Mouse (Mus musculus): ENCODE measurements at regions not wholly inside any gene's neighbourhood (a gene's known extent, or its start where the extent isn't known, plus 50 kb on each side); places are given as distances from the start of the nearest gene placed in this dataset.

GRCm38 (mm10) chr1:92386752-92387151, 86.9 kb downstream of the Ndufa10 start:
- DNase-seq (ENCODE audit: low read depth, low spot score), result no peak

DNA sequence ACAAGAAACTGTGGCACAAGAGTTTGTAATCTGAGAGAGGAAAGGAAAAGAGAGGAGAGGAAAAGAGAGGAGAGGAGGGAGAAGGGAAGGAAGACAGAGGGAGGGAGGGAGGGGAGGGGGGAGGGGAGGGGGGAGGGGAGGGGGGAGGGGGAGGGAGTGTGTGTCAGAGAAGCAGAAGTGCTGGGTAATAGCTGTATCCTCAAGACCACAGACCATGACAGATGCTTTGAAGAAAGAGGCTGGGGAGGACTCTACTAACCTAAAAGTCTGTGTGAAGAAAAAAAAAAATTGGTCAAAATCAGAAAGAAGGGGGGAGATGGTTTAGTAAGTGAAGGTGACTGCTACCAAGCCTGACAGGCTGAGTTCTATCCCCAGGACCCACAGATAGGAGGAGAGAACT, 88.7 kb downstream of the Ndufa10 start:
- DNase-seq (ENCODE audit: low read depth, low spot score), result no peak

DNA sequence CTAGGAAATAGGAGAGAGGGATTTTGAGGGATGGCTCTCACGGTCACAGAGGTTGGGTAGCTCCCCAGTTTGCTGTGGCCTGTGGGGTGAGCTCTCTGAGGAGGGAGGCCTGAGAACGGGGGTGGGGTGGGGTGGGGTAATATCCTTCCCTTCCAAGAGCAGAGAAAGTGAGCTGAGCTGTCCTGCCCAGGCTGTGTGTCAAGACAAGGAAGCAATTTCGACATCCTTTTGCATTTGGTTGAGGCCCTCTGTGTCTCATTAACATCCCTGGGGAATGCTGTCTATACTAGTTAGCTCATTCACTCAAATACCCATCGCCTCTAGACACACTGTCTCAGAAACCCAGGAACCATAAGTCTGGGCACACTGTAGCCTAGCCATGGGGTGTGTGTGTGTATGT, 89.9 kb downstream of the Ndufa10 start:
- DNase-seq (ENCODE audit: low read depth, low spot score), result no peak

DNA sequence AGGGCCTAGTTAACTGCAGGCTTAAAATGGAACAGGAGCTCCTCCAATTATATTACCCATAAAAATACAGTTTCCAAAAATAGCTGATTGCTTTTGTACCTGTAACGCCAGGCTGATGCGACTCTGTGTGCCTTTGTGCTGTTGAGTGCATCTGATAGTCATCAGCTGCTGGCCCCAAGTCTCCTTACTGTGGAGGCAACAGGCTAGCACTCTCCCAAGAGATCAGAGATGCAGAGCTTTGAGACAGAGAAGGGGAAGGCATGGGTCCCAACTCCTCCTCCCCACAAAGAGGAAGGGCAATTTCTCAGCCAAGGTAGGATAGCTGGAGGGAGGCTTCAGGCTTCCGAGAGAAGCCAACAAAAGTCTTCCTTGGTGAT, 94.2 kb downstream of the Ndufa10 start:
- no peak for DNase-seq (ENCODE audit: low read depth, low spot score)

DNA sequence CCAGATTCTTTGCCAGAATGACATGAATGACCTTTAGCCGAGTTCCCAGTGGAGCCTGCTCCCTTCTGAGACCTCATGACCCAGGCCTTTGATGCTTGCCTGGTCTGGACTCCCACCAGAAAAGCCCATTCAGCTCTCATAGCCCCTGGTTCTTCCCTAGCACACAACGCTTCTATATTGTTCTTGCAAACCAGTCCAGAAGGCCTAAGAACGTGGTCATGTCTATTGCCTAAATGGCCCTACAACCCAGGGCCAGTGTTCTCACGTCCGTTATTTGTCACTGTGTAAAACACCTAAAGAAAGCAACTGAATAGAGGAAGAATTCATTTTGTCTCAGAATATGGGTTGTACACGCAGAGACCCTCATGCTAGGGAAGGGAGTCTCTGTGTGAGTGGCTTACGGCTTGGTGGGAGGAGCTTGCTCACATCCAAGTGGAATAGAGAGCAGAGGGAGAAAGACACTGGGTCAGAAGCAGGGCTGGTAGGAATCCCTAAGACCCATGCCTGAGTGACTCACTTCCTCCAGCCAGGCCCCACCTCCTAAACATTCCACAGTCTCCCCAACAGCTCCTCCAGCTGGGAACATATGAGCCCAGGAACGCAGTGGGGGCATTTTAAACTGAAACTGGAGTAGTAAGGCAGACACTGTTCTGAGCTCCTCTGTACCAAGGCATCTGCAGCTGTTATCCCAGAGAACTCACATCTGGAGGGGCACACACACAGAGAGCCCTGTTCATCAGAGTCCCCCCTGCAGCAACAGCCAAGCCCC, 94.7 kb downstream of the Ndufa10 start:
- no peak for DNase-seq (ENCODE audit: low read depth, low spot score)

DNA sequence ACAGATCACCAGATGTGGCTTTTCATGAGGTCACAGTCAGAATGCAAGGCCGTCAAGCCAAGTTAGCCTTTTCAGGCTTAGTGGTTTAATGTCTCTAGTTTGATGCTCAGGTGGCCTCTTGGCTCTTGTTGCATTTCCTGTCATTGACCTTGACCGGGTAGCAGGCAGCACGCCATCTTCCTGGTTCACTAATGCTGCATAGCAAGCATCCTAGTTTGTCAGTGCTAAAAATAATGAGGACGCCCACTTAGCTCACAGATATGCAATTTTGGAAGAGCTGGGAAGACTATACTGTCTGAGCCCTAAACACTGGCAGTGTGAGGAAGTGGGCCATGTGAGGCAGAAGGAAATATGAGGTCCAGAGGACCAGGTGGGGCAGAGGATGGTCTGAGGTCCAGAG, 97.2 kb downstream of the Ndufa10 start:
- DNase-seq (ENCODE audit: low read depth, low spot score), result no peak

- no peak for DNase-seq (ENCODE audit: low read depth, low spot score)
Observed at GRCm38 (mm10) chr1:92372222-92372990, 101.3 kb downstream of the Ndufa10 start.

DNA sequence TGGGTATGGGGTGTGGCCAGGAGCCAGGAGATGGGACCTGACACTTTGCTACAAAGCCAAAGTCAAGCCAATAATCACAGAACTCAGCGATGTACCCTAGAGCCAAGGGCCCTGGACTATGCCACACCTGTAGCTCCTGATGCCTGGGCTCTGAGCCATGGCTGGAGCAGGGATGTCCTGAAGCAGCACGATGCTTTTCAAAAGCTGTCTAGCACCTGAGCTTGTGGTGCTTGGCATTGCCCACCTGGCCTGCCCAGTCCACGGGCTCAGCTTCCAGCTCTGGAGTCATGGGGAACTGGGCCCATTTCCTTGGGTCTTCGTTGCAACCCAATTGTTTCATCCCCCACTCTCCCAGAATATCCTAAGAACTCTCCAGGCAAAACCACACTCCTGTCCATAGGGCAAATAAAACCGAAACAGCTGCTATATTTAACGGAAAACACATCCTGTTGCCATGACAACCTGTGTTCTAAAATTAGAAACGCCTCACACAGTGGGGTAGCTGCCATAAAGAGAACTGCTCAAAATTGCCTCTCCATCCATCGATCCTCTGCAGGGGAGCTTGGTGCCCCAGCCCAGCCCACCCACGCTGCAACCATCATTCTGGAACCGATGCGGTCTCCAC, 102.2 kb downstream of the Ndufa10 start:
- DNase-seq (ENCODE audit: low read depth, low spot score), result peak; percentile 42

GRCm38 (mm10) chr1:92370842-92371241, 102.8 kb downstream of the Ndufa10 start:
- DNase-seq (ENCODE audit: low read depth, low spot score), result no peak

- DNase-seq (ENCODE audit: low read depth, low spot score), result no peak
Observed at GRCm38 (mm10) chr1:92369972-92370371, 103.7 kb downstream of the Ndufa10 start.

DNA sequence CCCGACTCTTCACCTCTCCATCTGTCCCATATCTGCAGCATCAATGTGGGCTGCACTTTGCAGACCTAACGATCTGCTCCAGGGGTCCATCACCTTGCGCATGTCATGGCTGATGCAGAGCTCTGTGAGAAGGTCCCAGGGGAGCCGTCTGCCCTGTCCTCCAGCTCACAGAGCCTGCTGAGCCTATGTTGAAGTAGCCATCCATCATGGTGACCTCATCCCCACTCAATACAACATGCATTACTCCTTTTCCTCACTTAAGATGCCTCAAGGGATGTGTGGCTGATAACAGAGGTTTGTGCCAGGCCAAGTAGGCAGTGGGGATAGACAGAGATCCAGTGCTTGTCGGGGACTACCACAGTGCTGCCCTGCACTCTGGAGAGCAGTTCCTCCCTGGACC, 107.4 kb downstream of the Ndufa10 start:
- DNase-seq (ENCODE audit: low read depth, low spot score), result no peak

GRCm38 (mm10) chr1:92365366-92366075, 108.1 kb downstream of the Ndufa10 start:
- DNase-seq (ENCODE audit: low read depth, low spot score), result no peak

GRCm38 (mm10) chr1:92361677-92362076, 112.0 kb downstream of the Ndufa10 start:
- no peak for DNase-seq (ENCODE audit: low read depth, low spot score)

DNA sequence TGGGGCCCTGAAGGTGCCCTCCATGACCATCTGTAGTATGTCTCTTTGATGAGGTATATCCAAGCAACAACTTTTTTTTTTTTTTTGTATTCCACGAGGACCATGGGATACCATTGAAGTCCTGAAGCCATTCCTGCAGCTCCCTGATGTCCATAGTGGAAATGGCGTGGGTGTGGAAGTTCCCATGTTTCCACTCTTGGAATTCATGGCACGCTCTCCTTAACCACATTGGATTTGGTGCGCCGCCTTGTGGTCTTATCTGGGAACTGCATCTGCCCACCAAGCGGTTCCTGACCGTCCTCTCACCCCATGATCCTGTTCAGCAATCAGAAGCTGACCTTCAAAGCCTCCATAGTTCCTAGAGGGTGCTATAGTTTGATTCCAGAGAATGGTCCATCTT, 113.4 kb downstream of the Ndufa10 start:
- peak; percentile 32 for DNase-seq (ENCODE audit: low read depth, low spot score)

GRCm38 (mm10) chr1:92359473-92359872, 114.2 kb downstream of the Ndufa10 start:
- DNase-seq (ENCODE audit: low read depth, low spot score), result no peak

DNA sequence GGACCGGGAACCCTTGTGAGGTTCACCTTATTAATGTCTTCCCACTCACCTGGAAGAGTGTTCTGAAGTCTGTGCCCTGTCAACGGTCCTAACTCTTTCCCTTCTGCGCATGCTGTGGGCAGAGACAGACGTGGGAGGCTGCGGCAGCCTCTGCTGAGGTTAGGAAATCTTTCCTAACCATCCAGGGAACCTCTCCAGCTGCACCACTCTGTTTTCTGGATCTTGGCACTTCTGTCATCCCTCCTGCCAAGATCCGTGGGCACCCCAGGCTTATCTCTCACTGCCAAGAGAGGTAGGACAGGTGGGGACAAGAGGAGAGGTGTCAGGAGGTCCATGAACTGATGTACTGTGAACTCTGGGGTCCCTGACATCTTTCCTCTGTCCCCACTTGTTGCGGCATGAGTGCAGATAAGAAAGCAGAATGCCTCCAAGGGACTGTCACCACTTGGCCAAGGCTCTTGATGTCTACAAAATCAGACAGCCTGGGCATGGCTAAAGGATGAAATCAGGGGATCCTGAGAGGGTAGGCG, 114.8 kb downstream of the Ndufa10 start:
- no peak for DNase-seq (ENCODE audit: low read depth, low spot score)

DNA sequence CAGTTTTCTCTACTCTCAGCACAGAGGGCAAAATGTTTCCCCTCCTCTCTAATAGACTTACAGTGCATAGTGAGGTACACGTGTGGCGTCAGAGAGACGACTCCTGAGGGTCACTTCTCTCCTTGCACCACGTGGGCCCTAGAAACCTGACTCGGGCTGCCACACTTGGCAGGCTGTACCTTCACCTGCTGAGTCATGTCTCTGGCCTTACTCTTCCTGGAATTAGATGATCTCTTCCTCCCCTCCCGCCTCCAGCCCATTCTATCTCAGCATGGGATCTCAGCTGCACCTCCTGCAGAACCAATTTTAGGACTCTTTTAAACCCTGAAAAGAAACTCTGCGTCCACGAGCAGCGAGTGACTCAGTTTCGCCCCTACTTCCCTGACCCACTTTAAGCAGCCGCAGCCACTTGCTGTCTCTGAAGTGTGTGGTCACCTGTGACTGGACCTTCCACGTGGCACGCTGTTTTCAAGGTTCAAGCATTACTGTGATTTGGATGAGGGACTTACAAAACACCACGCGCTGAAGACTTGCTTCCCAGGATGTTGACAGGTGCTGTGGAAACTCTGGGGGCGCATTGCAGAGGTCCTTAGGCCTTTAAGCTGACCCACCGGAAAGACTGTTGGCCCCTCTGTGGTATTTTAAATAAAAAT, 125.2 kb downstream of the Ndufa10 start:
- no peak for DNase-seq (ENCODE audit: low read depth, low spot score)

DNA sequence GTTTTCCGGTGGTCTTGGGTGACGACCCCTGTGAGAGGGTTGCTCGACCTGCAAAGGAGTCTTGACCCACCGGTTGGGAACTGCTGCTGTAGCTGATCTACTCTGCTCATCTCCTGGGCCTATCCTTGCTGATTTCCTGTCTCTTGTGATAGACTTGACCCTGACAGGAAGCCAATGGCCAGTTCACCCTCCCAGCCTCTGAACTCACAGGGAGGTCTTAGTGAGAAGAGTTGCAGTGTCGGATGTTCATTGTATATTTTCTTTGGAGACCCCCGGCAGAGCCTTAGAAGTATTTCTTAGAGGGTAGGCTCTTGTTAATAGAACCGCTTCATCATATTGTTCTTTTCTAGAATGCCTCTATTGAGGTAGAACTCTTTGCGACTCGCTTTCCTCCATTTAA, 126.0 kb downstream of the Ndufa10 start:
- DNase-seq (ENCODE audit: low read depth, low spot score), result no peak

DNA sequence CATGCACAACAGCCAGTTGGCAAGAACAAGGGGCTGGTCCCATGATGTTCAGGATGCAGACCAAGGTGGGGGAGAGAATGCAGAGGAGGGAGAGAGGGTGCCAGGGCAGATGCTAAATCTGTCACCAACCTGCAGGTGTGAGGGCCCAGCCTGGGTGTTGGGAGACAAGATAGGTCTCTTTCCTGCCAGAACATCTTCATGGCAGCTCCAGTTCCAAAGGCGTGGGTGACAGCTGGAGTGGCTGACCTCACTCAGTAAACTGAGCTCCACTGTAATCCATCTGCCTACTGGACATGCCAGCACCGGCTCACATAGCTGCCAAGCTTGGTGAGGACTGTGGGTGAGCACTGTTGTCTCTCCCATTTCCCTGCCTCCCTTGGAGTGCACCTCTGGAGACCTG, 129.9 kb downstream of the Ndufa10 start:
- no peak for DNase-seq (ENCODE audit: low read depth, low spot score)

- DNase-seq (ENCODE audit: low read depth, low spot score), result no peak
Observed at GRCm38 (mm10) chr1:92343161-92343598, 130.5 kb downstream of the Ndufa10 start.

DNA sequence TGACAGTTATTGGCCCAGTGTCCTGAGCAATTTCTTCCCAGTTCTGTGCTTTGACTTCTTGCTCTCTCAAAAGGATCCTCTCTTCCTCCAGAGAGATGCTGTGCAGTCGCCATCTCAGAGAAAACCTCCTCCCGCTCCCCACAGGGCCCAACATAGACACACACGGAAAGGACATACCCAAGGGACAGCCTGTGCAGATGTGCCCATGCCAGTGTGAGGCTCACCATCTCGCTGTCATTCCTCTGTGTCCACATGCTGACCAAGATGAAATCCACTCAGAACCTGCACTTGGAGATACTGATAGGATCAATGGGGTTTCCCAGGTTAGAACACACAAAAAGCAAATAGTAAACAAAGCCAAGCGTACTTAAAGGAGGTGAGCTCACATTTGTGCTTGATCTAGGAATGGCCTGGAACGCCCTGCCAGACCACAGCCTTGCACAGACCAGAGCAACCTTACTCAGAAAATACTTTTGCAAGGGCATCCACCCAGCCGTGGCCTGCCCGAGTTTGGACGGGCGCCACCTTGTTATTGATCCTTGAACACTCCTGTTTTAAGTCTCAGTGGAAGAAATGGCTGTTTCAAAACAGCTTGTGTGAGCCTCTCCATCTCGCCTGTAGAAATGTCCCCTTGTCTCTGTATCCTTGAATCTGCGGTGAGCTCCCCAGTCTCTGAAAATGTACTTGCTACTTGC, 131.7 kb downstream of the Ndufa10 start:
- no peak for DNase-seq (ENCODE audit: low read depth, low spot score)
